Mouse (Mus musculus) CD8-positive naive resting alpha-beta T cell, adult 57 days (primary cell): ENCODE data around the gene Cap1. TPM values are rescaled to one million over a fixed set of nuclear protein-coding genes. Genes with fewer than 3 reads are reported as not detected.

ENCODE experiments used
- total RNA-seq: library from RNA; stranded (reverse); gene quantifications from one replicate; pipeline ENCODE4 v1.2.4, GENCODE M21; 2023

Cap1 gene
- total RNA-seq = 369 TPM

DNA sequence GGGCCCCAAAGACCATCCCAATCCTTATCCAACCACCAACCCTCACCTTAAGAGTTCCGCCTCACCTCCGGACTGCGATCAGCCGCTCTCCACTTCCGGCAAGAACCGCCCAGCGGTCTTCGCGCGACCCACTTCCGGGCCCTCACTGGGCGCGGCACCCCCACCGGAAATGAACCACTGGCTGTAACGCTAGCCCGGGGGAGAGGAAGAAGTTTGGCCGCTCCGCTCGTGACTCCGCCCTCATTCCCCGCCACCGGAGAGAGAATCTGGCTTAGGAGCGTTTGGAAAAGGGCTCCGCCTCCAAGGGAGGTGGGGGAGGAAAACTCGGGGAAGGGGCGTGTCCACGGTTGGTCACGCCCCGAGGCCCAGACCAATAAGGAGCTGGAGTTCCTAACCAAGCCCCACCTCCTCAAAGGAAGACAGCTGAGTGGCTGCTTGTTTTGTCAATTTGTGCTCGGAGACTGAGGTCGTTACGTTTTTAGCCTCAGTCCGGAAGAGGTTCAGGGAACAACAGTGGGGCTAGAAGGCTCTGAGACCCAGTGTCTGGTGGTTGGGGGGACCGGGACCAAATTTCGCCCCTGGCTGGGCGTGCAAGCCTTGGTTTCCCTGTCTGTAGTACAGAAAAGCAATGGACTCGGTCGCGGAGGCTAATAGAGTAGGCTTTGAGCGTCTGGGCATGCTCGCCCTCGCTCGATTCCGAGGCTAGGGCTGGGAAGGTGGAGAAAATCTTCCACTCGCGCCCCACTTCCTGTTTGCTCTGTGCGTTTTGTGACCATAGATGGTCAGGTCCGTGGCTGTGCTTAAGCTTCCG lies at the start of gene Cap1:
Gene Cap1 (minus strand): TSS at position 289 of the 811 bp plus-strand sequence.

DNA sequence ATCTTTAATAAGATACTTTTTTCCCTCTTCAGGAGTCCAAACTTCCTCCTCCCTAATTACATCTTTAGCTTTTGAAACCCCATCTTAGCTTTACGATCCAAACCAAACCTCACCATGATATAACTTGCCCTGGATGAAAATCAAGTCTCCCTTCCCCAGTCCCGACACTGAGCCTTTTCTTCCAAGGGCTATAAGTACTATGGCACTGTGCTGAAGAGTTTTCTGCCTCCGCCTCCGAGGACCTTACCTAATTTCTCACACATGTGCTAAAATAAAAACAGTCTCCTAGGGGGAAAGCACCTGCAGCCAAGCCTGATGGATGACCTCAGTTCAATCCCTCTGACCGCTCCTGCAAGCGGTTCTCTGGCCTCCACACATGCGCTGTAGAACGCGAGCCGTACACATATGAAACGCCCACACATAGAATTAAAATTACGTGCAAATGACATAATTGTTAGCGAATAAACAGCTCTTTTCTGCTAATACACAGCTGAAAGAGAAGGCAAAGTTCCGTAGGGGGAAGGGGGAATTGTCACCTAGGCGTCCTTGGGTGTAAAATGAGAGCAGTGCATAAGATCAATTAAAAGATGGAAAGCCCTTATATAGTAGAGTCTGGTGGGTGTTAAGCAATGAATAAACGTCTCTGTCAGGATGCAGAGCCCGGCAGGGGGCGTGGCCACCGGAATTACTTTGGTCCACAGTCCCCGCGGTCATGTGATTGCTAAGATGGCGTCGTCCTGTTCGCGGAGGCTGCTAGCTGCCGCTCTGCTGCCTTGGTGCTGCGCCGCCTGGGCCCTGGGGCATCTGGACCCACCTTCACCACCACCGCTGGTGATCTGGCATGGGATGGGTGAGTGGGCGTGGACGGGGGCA lies 50.1 kb downstream of the Cap1 start, which contains the start of gene Ppt1:
Gene Ppt1 (plus strand): TSS at position 713 of the 873 bp plus-strand sequence.

Other genes with a start within 250 kb of the Cap1 start
- gene 9530002B09Rik, start 196.8 kb downstream of the Cap1 start, total RNA-seq = not detected
- 38.7 TPM for gene Ppt1, start 49.8 kb downstream of the Cap1 start, total RNA-seq
- gene Mfsd2a, start 75.1 kb upstream of the Cap1 start, total RNA-seq = 0.64 TPM
- gene Mycl, start 109.6 kb upstream of the Cap1 start, total RNA-seq = 1.9 TPM
- 21.4 TPM for gene Trit1, start 130.5 kb upstream of the Cap1 start, total RNA-seq
- not detected for gene Bmp8b, start 219.1 kb upstream of the Cap1 start, total RNA-seq
- not detected for gene Oxct2b, start 230.2 kb upstream of the Cap1 start, total RNA-seq